Mouse (Mus musculus) thymus, postnatal 14 days (tissue): ENCODE measurements around the gene Dip2b.

ENCODE experiments used
- DNase-seq: peaks from one replicate; pipeline ENCODE4 v3.0.0; 2021

Dip2b gene

GRCm38 (mm10) chr15:100052726-100053125, 14.3 kb downstream of the Dip2b start:
- no peak for DNase-seq

GRCm38 (mm10) chr15:100056397-100056908, 18.0 kb downstream of the Dip2b start:
- no peak for DNase-seq

- no peak for DNase-seq
Observed at GRCm38 (mm10) chr15:100057698-100058097, 19.2 kb downstream of the Dip2b start.

- peak; percentile 27 for DNase-seq
Observed at GRCm38 (mm10) chr15:100058143-100058542, 19.7 kb downstream of the Dip2b start.

GRCm38 (mm10) chr15:100058912-100059311, 20.4 kb downstream of the Dip2b start:
- DNase-seq: no peak

GRCm38 (mm10) chr15:100059626-100060311, 21.3 kb downstream of the Dip2b start:
- DNase-seq: no peak

GRCm38 (mm10) chr15:100060513-100061140, 22.2 kb downstream of the Dip2b start:
- DNase-seq: no peak

- no peak for DNase-seq
Observed at GRCm38 (mm10) chr15:100061377-100061776, 22.9 kb downstream of the Dip2b start.

- DNase-seq: no peak
Observed at GRCm38 (mm10) chr15:100063229-100063773, 24.8 kb downstream of the Dip2b start.

- no peak for DNase-seq
Observed at GRCm38 (mm10) chr15:100066702-100067101, 28.2 kb downstream of the Dip2b start.

- no peak for DNase-seq
Observed at GRCm38 (mm10) chr15:100069101-100069500, 30.6 kb downstream of the Dip2b start.

GRCm38 (mm10) chr15:100070021-100070420, 31.6 kb downstream of the Dip2b start:
- DNase-seq: no peak

GRCm38 (mm10) chr15:100071819-100072218, 33.4 kb downstream of the Dip2b start:
- DNase-seq: no peak

GRCm38 (mm10) chr15:100073696-100074453, 35.4 kb downstream of the Dip2b start:
- no peak for DNase-seq

GRCm38 (mm10) chr15:100074754-100075153, 36.3 kb downstream of the Dip2b start:
- no peak for DNase-seq

GRCm38 (mm10) chr15:100076362-100076761, 37.9 kb downstream of the Dip2b start:
- DNase-seq: no peak

- DNase-seq: no peak
Observed at GRCm38 (mm10) chr15:100080833-100081477, 42.5 kb downstream of the Dip2b start.

- no peak for DNase-seq
Observed at GRCm38 (mm10) chr15:100081478-100081998, 43.1 kb downstream of the Dip2b start.

GRCm38 (mm10) chr15:100082052-100082451, 43.6 kb downstream of the Dip2b start:
- DNase-seq: no peak

- DNase-seq: no peak
Observed at GRCm38 (mm10) chr15:100082733-100083132, 44.3 kb downstream of the Dip2b start.

GRCm38 (mm10) chr15:100083882-100084281, 45.4 kb downstream of the Dip2b start:
- no peak for DNase-seq

GRCm38 (mm10) chr15:100084882-100085281, 46.4 kb downstream of the Dip2b start:
- no peak for DNase-seq

- DNase-seq: no peak
Observed at GRCm38 (mm10) chr15:100088021-100088420, 49.6 kb downstream of the Dip2b start.
